Mouse (Mus musculus): ENCODE data around the gene Gm49510.

Gm49510 gene

GRCm38 (mm10) chr15:78940325-78940724 is 40.9 kb downstream of the Gm49510 start:
- DNase-seq (ENCODE audit: inconsistent age in 2 of 2, low spot score in 1 of 2) = no peak

- peak; percentile 85 to 96 for DNase-seq (ENCODE audit: inconsistent age in 2 of 2, low spot score in 1 of 2)
These were observed 43.2 kb downstream of the Gm49510 start for GRCm38 (mm10) chr15:78942663-78943062.

- DNase-seq (ENCODE audit: inconsistent age in 2 of 2, low spot score in 1 of 2) = no peak
These were observed 46.8 kb downstream of the Gm49510 start for GRCm38 (mm10) chr15:78946232-78946631.

- peak; percentile 91 to 94 for DNase-seq (ENCODE audit: inconsistent age in 2 of 2, low spot score in 1 of 2)
These were observed 48.2 kb downstream of the Gm49510 start, which contains the start of gene Triobp for GRCm38 (mm10) chr15:78947657-78948056. Triobp (plus strand) TSS chr15:78947724.

- DNase-seq (ENCODE audit: inconsistent age in 2 of 2, low spot score in 1 of 2) = no peak
These were observed 48.8 kb downstream of the Gm49510 start for GRCm38 (mm10) chr15:78948152-78948725.

GRCm38 (mm10) chr15:78948883-78949282 is 49.4 kb downstream of the Gm49510 start:
- DNase-seq (ENCODE audit: inconsistent age in 2 of 2, low spot score in 1 of 2) = no peak

- no peak for DNase-seq (ENCODE audit: inconsistent age in 2 of 2, low spot score in 1 of 2)
These were observed 56.2 kb downstream of the Gm49510 start for GRCm38 (mm10) chr15:78955663-78956062.

GRCm38 (mm10) chr15:78956351-78956750 is 56.9 kb downstream of the Gm49510 start:
- DNase-seq (ENCODE audit: inconsistent age in 2 of 2, low spot score in 1 of 2) = peak in 1 of 2 experiments; percentile 59

GRCm38 (mm10) chr15:78957021-78957420 is 57.6 kb downstream of the Gm49510 start:
- DNase-seq (ENCODE audit: inconsistent age in 2 of 2, low spot score in 1 of 2) = no peak

- no peak for DNase-seq (ENCODE audit: inconsistent age in 2 of 2, low spot score in 1 of 2)
These were observed 60.1 kb downstream of the Gm49510 start for GRCm38 (mm10) chr15:78959537-78959936.

GRCm38 (mm10) chr15:78960088-78960487 is 60.6 kb downstream of the Gm49510 start:
- DNase-seq (ENCODE audit: inconsistent age in 2 of 2, low spot score in 1 of 2) = peak; percentile 79 to 82

GRCm38 (mm10) chr15:78962885-78963284 is 63.4 kb downstream of the Gm49510 start:
- DNase-seq (ENCODE audit: inconsistent age in 2 of 2, low spot score in 1 of 2) = peak; percentile 74 to 91

Measured in adrenal gland, adult (tissue).